ENCODE assay signal across 20 mouse cellular contexts in the genomic region with DNA sequence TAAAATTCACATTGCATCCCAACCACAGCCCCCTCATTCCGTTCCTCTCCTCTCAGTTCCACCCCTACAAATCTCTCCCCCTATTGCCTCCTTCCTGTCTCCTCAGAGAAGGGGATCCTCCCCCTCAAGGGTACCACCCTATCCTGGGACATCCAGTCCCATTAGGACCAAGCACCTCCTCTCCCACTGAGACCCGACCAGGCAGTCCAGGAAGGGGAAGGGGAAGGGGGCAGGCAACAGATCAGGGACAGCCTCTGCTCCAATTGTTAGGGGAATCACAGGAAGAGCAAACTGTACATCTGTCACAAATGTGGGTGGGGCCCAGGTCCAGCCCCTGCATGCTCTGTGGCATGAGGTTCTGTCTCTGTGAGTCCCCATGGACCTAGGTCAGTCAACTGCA. TPM values are rescaled to one million over a fixed set of nuclear protein-coding genes. Genes with fewer than 3 reads are reported as not detected.
DNase-seq lines count a peak whose midpoint lies in the region; ATAC-seq and TF ChIP-seq lines count a peak whose summit lies in the region.
"Had no signal": no experiment of that assay in that cellular context is flagged by ENCODE, and none has a peak within 500 bp of the region (broad histone marks: within the 10 kb centered on the region; RNA-seq: fewer than 3 reads in every experiment).

No protein-coding gene starts in this region.

- no peaks in the 10 kb centered on the region for H3K27me3 ChIP-seq in kidney, adult 2 months (replicated peaks; ENCODE audit: control insufficient read depth, insufficient read depth, low read length)
- H3K27me3 ChIP-seq in lung, embryonic 16.5 days (ENCODE audit: control insufficient read depth, insufficient read depth, low read depth, low read length) = no peaks in the 10 kb centered on the region
- H3K27me3 ChIP-seq: embryonic facial prominence, embryonic 12.5 days; forebrain, embryonic 12.5 days had no signal

- TF ChIP-seq POLR2A in kidney, adult 2 months (IDR thresholded peaks at IDR 0.05; ENCODE audit: low read depth, low read length) = no peak

- no peaks in the 10 kb centered on the region for H3K36me3 ChIP-seq in kidney, adult 2 months (ENCODE audit: control insufficient read depth, insufficient read depth, low read length)
- H3K36me3 ChIP-seq in lung, embryonic 16.5 days (ENCODE audit: control insufficient read depth, insufficient read depth, low read length) = no peaks in the 10 kb centered on the region
- H3K36me3 ChIP-seq: embryonic facial prominence, embryonic 12.5 days; forebrain, embryonic 12.5 days; heart, embryonic 10.5 days; hindbrain, embryonic 10.5 days had no signal

- H3K4me3 ChIP-seq in kidney, adult 2 months (ENCODE audit: insufficient read depth, low read depth, low read length) = no peak overlapping the region
- H3K4me3 ChIP-seq in lung, embryonic 16.5 days (ENCODE audit: low read length) = no peak overlapping the region
- H3K4me3 ChIP-seq: embryonic facial prominence, embryonic 12.5 days; forebrain, embryonic 12.5 days; heart, embryonic 10.5 days; hindbrain, embryonic 10.5 days had no signal

- H3K4me2 ChIP-seq in lung, embryonic 16.5 days (ENCODE audit: low read depth, low read length) = no peak overlapping the region
- H3K4me2 ChIP-seq: embryonic facial prominence, embryonic 12.5 days; forebrain, embryonic 12.5 days had no signal

- 75% methylated on average over 2 of the region's 2 CpGs for WGBS in kidney, adult 2 months
- WGBS in lung, embryonic 16.5 days = 42% methylated on average over 2 of the region's 2 CpGs

- peaks cover 3% of the 10 kb centered on the region; the same call in 1 of the 2 replicates for H3K4me1 ChIP-seq in kidney, adult 2 months (ENCODE audit: control insufficient read depth, insufficient read depth, low read length)
- peaks cover 11% of the 10 kb centered on the region for H3K4me1 ChIP-seq in lung, embryonic 16.5 days (replicated peaks; ENCODE audit: control insufficient read depth, insufficient read depth, low read length)
- H3K4me1 ChIP-seq: embryonic facial prominence, embryonic 12.5 days; forebrain, embryonic 12.5 days; hindbrain, embryonic 10.5 days had no signal

- no peak overlapping the region for H3K9ac ChIP-seq in lung, embryonic 16.5 days (ENCODE audit: low read length)
- H3K9ac ChIP-seq: embryonic facial prominence, embryonic 12.5 days; forebrain, embryonic 12.5 days had no signal

- ATAC-seq in lung, embryonic 16.5 days (ENCODE audit: low read depth) = peak; percentile 79
- no peak for ATAC-seq in erythroid progenitor cell, adult 5-6 weeks (replicated peaks; ENCODE audit: low FRiP score, poor library complexity, severe bottlenecking)
- ATAC-seq: forebrain, embryonic 16.5 days had no signal

- peak; percentile 33 for DNase-seq in kidney, adult 2 months
- DNase-seq in kidney, adult 9 months = no peak
- DNase-seq in kidney, postnatal 36 days = peak; percentile 21 to 43
- no peak for DNase-seq in kidney, adult 18-20 months
- peak; percentile 37 for DNase-seq in lung, postnatal 25 days (ENCODE audit: low spot score)
- DNase-seq: adrenal gland, postnatal 10 days; cerebellum, adult 11-12 months; cerebellum, adult 9-10 months; cerebellum, postnatal 25 days; gastrocnemius, postnatal 10 days; heart, adult 18-20 months; heart, postnatal 14 days had no signal

- TF ChIP-seq CTCF in kidney, adult 2 months (conservative IDR thresholded peaks at IDR 0.05; ENCODE audit: insufficient read depth, insufficient read length, low read depth, low read length) = no peak

- no peak overlapping the region for H3K27ac ChIP-seq in kidney, adult 2 months (ENCODE audit: insufficient read depth, low read depth, low read length)
- H3K27ac ChIP-seq in lung, embryonic 16.5 days (ENCODE audit: low read length) = no peak overlapping the region
- H3K27ac ChIP-seq: embryonic facial prominence, embryonic 12.5 days; forebrain, embryonic 12.5 days; heart, embryonic 10.5 days; hindbrain, embryonic 10.5 days had no signal

- no peaks in the 10 kb centered on the region for H3K9me3 ChIP-seq in lung, embryonic 16.5 days (ENCODE audit: control insufficient read depth, low read length)
- H3K9me3 ChIP-seq: embryonic facial prominence, embryonic 12.5 days; forebrain, embryonic 12.5 days; heart, embryonic 10.5 days; hindbrain, embryonic 10.5 days had no signal

RNA-seq across cellular contexts. Expression of gene Skap1, which starts 37.6 kb away (rescaled TPM):
- 1.0 and 3.3 TPM in 2 replicates for polyA plus RNA-seq in kidney, adult 2 months (2012; rRNA removed)
- 2.1 and 4.5 TPM in 2 replicates for polyA plus RNA-seq in lung, embryonic 16.5 days (2015; fragmentation: Nextera tagmentation; extraction: Ambion mirVana)
- 7.2 and 9.6 TPM in 2 replicates for total RNA-seq in erythroid progenitor cell, adult 5-6 weeks (2015; ENCODE audit: low replicate concordance)
- total RNA-seq in erythroid progenitor cell, adult 5-6 weeks (2017; ENCODE audit: low replicate concordance) = 3.2 and 3.3 TPM in 2 replicates
- total RNA-seq: MEL had no signal

Comparison
In these comparisons a context has a peak if more than half of its experiments do, and no peak if none do; other contexts are left out.
1. DNase-seq: peak in kidney, adult 2 months (single experiment), kidney, postnatal 36 days (2 of 2) and lung, postnatal 25 days (single experiment); none in kidney, adult 9 months (single experiment) and kidney, adult 18-20 months (single experiment).